Mouse (Mus musculus) cerebellum, adult 2 months (tissue): ENCODE data around the gene Plekha3.

Experiments
- CTCF ChIP-seq: fragments of 200-500 bp; IDR thresholded peaks from 2 replicates; pipeline ENCODE4 v1.5.1; 2011; ENCODE audit warnings: low read depth, mild to moderate bottlenecking, control low read depth, low read length, moderate library complexity, borderline replicate concordance; ENCODE audit not compliant: insufficient read depth
- POLR2A ChIP-seq: fragments of 200-500 bp; IDR thresholded peaks from 2 replicates; pipeline ENCODE4 v1.6.1; 2011; ENCODE audit warnings: low read length, control low read depth, borderline replicate concordance; ENCODE audit not compliant: insufficient read depth

DNA sequence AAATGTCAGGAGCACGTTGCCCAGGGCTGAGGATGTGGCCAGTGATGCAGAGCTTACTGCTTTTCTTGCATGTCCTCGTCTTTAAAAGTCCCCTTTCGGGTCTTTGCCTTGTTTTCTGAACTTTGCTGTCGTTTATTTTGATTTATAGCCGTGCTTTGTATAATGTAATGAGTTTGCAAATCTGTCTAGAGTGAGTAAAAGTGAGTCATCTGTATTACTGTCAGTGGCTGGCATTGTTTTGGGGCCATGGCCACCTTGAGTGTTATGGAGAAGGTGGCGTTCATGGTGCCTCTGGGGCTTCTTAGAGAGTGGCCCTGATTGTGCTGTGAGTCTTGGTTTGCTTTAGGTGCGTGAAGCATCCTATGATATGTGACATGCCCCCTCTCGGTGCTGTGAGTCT is 7.2 kb downstream of the Plekha3 start:
- no peak for TF ChIP-seq CTCF
- no peak for TF ChIP-seq POLR2A
